Mouse (Mus musculus) frontal cortex, postnatal 36 days (tissue): ENCODE results near the gene Pnpla8.

ENCODE experiments used
- DNase-seq, 2 experiments: peaks; one replicate each; pipeline ENCODE4 v3.0.0; 2022; ENCODE audit warnings: low spot score in 2 of 2

Gene Pnpla8

GRCm38 (mm10) chr12:44346143-44346542 lies 125.0 kb downstream of the Pnpla8 start:
- DNase-seq = no peak

- DNase-seq = no peak
Observed at GRCm38 (mm10) chr12:44355116-44355515, 133.9 kb downstream of the Pnpla8 start.

- DNase-seq = no peak
Observed at GRCm38 (mm10) chr12:44357460-44357859, 136.3 kb downstream of the Pnpla8 start.

GRCm38 (mm10) chr12:44357881-44358280 lies 136.7 kb downstream of the Pnpla8 start:
- DNase-seq = no peak

GRCm38 (mm10) chr12:44371076-44371710 lies 150.0 kb downstream of the Pnpla8 start:
- no peak for DNase-seq
